Mouse (Mus musculus) thymus, adult 2 months (tissue): ENCODE data around the gene Heca.

Experiments used
- CTCF ChIP-seq: fragments of 200-500 bp; IDR thresholded peaks from 2 replicates; pipeline ENCODE4 v1.5.1; 2012; ENCODE audit warnings: mild to moderate bottlenecking, control low read depth, low read length, moderate library complexity, borderline replicate concordance; ENCODE audit not compliant: control insufficient read depth, poor library complexity, insufficient read depth; ENCODE audit errors: extremely low read depth
- POLR2A ChIP-seq: fragments of 200-500 bp; IDR thresholded peaks from 2 replicates; pipeline ENCODE4 v1.6.1; 2012; ENCODE audit warnings: mild to moderate bottlenecking, low read length, control low read depth, moderate library complexity; ENCODE audit not compliant: control insufficient read depth, poor library complexity, insufficient read depth; ENCODE audit errors: extremely low read depth

DNA sequence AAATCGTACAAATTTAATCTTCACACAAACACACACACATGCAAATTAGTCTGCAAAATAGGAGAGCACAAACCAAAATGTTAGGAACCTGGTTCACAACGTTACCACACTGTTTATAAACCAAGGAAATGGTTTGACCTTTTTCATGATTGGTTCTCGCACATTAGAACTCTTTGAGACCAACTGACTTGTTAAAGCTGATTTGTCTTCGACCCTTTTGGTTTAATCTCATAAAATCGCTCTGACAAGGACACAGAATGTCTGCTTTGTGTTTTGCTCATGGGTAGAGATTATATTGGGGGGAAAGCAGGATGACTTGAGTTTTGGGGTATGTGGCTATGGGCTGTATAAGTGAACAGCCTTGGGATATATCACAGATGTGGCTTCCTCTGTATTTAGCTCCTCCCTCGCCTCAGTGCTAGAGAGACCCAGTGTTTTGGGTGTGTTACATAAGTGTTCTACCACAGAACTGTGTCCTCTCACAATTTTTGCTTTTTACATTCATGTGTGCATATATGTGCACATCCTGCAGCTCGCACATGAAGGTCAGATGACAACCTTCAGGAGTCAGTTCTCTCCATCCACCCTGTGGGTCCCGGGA is 40.1 kb upstream of the Heca start:
- TF ChIP-seq CTCF = no peak
- no peak for TF ChIP-seq POLR2A
